ENCODE assay signal across 10 mouse cellular contexts in the genomic region with DNA sequence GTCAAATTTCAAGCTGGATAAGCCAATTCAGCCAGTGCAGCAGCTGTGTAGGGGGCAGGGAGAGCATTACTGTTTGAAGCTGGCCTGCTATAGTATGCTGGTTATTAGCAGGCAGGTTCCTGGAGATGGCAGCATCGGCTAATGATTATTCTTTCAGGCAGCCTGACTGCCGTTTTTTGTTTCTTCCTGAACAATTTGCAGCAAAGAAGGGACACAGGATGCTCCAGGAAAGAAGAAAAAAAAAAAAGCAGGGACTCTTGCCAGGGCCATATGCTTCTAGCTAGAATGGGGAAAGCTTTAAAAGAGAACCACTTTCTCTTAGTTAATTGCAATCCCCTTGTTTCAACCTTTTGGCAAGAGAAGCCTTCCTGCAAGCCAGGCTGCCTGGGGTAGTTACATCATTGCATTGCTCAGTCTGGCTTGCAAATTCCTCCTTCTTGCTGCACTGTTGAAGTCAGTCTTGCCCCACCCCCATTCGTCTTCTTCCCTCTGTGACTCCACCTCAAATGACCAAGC.
DNase-seq lines count a peak whose midpoint lies in the region; ATAC-seq and TF ChIP-seq lines count a peak whose summit lies in the region.
"Had no signal": no experiment of that assay in that cellular context is flagged by ENCODE, and none has a peak within 500 bp of the region (broad histone marks: within the 10 kb centered on the region; RNA-seq: fewer than 3 reads in every experiment).

No protein-coding gene starts in this region.

- intact Hi-C loops in heart, postnatal 36 days (cut with DNase I) = loop anchor here (5.0 to 10.0 kb wide), 2 partner anchors 364 to 848 kb away; no protein-coding TSS in a partner anchor

- TF ChIP-seq POLR2A in brain, embryonic 14.5 days (IDR thresholded peaks at IDR 0.05; ENCODE audit: borderline replicate concordance, extremely low read depth, insufficient read depth, insufficient read length, poor library complexity, severe bottlenecking) = no peak

- no peak overlapping the region for H3K4me3 ChIP-seq in forebrain, embryonic 10.5 days
- no peak overlapping the region for H3K4me3 ChIP-seq in limb, embryonic 11.5 days (ENCODE audit: low read depth, low read length)
- H3K4me3 ChIP-seq: embryonic facial prominence, embryonic 13.5 days had no signal

- H3K4me1 ChIP-seq in forebrain, embryonic 10.5 days = peaks cover 14% of the 10 kb centered on the region
- H3K4me1 ChIP-seq in limb, embryonic 11.5 days (ENCODE audit: control insufficient read depth, insufficient read depth, low read length) = no peaks in the 10 kb centered on the region
- H3K4me1 ChIP-seq: embryonic facial prominence, embryonic 13.5 days; megakaryocyte, embryonic 14.5 days had no signal

- no peaks in the 10 kb centered on the region for H3K36me3 ChIP-seq in forebrain, embryonic 10.5 days (replicated peaks)
- H3K36me3 ChIP-seq in limb, embryonic 11.5 days (ENCODE audit: control insufficient read depth, insufficient read depth, low read length) = no peaks in the 10 kb centered on the region
- H3K36me3 ChIP-seq: embryonic facial prominence, embryonic 13.5 days had no signal

- no peaks in the 10 kb centered on the region for H3K9me3 ChIP-seq in forebrain, embryonic 10.5 days
- no peaks in the 10 kb centered on the region for H3K9me3 ChIP-seq in limb, embryonic 11.5 days (ENCODE audit: control insufficient read depth, low read length)
- H3K9me3 ChIP-seq: embryonic facial prominence, embryonic 13.5 days; megakaryocyte, embryonic 14.5 days had no signal

- no peaks in the 10 kb centered on the region for H3K27me3 ChIP-seq in forebrain, embryonic 10.5 days (ENCODE audit: poor library complexity, severe bottlenecking)
- no peaks in the 10 kb centered on the region for H3K27me3 ChIP-seq in limb, embryonic 11.5 days (ENCODE audit: control insufficient read depth, insufficient read depth, low read length)
- H3K27me3 ChIP-seq: embryonic facial prominence, embryonic 13.5 days had no signal

- H3K4me2 ChIP-seq in limb, embryonic 11.5 days (ENCODE audit: low read depth, severe bottlenecking) = no peak overlapping the region
- H3K4me2 ChIP-seq: embryonic facial prominence, embryonic 13.5 days had no signal

- peak; percentile 47; the same call in 1 of the 2 replicates for TF ChIP-seq CTCF in brain, embryonic 14.5 days (IDR thresholded peaks at IDR 0.05; ENCODE audit: borderline replicate concordance, extremely low read depth, insufficient read depth, insufficient read length)

- peak; percentile 70 for DNase-seq in Muller cell, postnatal 12 days (ENCODE audit: inconsistent ontology term)
- peak; percentile 92 for DNase-seq in brain, embryonic 14.5 days (ENCODE audit: low read depth)
- peak; percentile 38 for DNase-seq in forebrain, embryonic 10.5 days (ENCODE audit: extremely low spot score, low spot score)
- peak; percentile 3 to 9 for DNase-seq in heart, postnatal 36 days
- DNase-seq in limb, embryonic 11.5 days (ENCODE audit: low spot score) = peak; percentile 39
- DNase-seq in right cerebral cortex, postnatal 10 days (ENCODE audit: low spot score in 2 of 2) = peak; percentile 51 to 61
- no peak for DNase-seq in testis, postnatal 14 days (ENCODE audit: low spot score)
- DNase-seq in spleen, postnatal 14 days (ENCODE audit: low spot score in 2 of 2) = no peak

- H3K9ac ChIP-seq in limb, embryonic 11.5 days (ENCODE audit: low read length) = no peak overlapping the region
- H3K9ac ChIP-seq: embryonic facial prominence, embryonic 13.5 days had no signal

- ATAC-seq in limb, embryonic 11.5 days (ENCODE audit: insufficient number of reproducible peaks, low FRiP score, low TSS enrichment, low read depth) = peak; percentile 51; the same call in 1 of the 2 replicates

- 17% methylated on average over 3 of the region's 3 CpGs for WGBS in forebrain, embryonic 10.5 days
- 21% methylated on average over 3 of the region's 3 CpGs for WGBS in limb, embryonic 11.5 days

- H3K27ac ChIP-seq in forebrain, embryonic 10.5 days = peak overlapping the region; percentile 66
- no peak overlapping the region for H3K27ac ChIP-seq in limb, embryonic 11.5 days (replicated peaks; ENCODE audit: low read depth, low read length)
- H3K27ac ChIP-seq: embryonic facial prominence, embryonic 13.5 days had no signal

Comparison
In these comparisons a context has a peak if more than half of its experiments do, and no peak if none do; other contexts are left out.
1. DNase-seq: peak in Muller cell, postnatal 12 days (single experiment), brain, embryonic 14.5 days (single experiment), forebrain, embryonic 10.5 days (single experiment), heart, postnatal 36 days (2 of 2), limb, embryonic 11.5 days (single experiment) and right cerebral cortex, postnatal 10 days (2 of 2); none in testis, postnatal 14 days (single experiment) and spleen, postnatal 14 days (0 of 2).